Mouse (Mus musculus) liver, embryonic 18 days (tissue): ENCODE data around the gene Olfr725. TPM values are rescaled to one million over a fixed set of nuclear protein-coding genes. Genes with fewer than 3 reads are reported as not detected.

Source experiments
- polyA plus RNA-seq: library from polyadenylated mRNA; depleted of rRNA; stranded (reverse); fragments of >200 nt; gene quantifications from 2 replicates; pipeline ENCODE4 v1.2.3, GENCODE M21; 2012; rRNA removed

Olfr725 gene
- not detected in 2 replicates for polyA plus RNA-seq

DNA sequence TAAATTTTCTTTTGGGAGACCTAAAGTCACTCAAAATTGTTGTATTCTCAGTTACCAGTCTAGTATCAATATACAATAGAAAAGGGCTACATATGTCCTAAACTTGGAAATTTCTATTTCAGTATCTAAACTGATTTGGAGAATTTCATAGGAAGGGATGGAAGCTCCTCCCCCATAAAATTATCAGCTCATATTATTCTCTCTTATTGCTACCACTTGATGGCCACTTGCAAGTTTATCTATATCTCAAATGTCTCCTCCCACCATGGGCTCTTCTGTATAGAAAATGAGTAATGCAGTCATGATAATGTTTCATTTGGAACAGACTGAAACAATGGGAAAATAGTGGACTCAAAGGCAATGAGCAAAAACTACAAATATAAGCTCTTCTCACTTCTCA lies at the start of gene Olfr725:
TSS of gene Olfr725 (minus strand) at position 101 of the 400 bp plus-strand sequence.

Other genes with a start within 250 kb of the Olfr725 start
- not detected in 2 replicates for gene Olfr722, start 138.4 kb downstream of the Olfr725 start, polyA plus RNA-seq
- not detected in 2 replicates for gene Olfr723, start 108.6 kb downstream of the Olfr725 start, polyA plus RNA-seq
- not detected in 2 replicates for gene Olfr724, start 77.1 kb downstream of the Olfr725 start, polyA plus RNA-seq
- gene Olfr726, start 50.6 kb upstream of the Olfr725 start, polyA plus RNA-seq = not detected in 2 replicates
- gene Olfr727, start 82.8 kb upstream of the Olfr725 start, polyA plus RNA-seq = not detected in 2 replicates
- not detected in 2 replicates for gene Olfr728, start 102.3 kb upstream of the Olfr725 start, polyA plus RNA-seq
- gene Olfr729, start 112.5 kb upstream of the Olfr725 start, polyA plus RNA-seq = not detected in 2 replicates
- not detected in 2 replicates for gene Olfr730, start 147.8 kb upstream of the Olfr725 start, polyA plus RNA-seq
- gene Olfr731, start 201.5 kb upstream of the Olfr725 start, polyA plus RNA-seq = not detected in 2 replicates
- gene Olfr732, start 243.8 kb upstream of the Olfr725 start, polyA plus RNA-seq = not detected in 2 replicates